Mouse (Mus musculus) C2C12 (cell line): ENCODE data around the gene Clba1.

ENCODE experiments used
- CTCF ChIP-seq: IDR thresholded peaks from one replicate; pipeline ENCODE4 v1.5.1; 2011; ENCODE audit not compliant: control insufficient read depth, insufficient read depth, insufficient read length
- MAX ChIP-seq: IDR thresholded peaks from one replicate; pipeline ENCODE4 v1.6.1; 2011; ENCODE audit warnings: mild to moderate bottlenecking, control low read depth
- MYOD1 ChIP-seq: IDR thresholded peaks from one replicate; pipeline ENCODE4 v1.6.1; 2011; ENCODE audit warnings: low read depth; ENCODE audit not compliant: control insufficient read depth, insufficient read length
- MYOG ChIP-seq: IDR thresholded peaks from one replicate; pipeline ENCODE4 v1.6.1; 2011; ENCODE audit not compliant: control insufficient read depth, insufficient read length; ENCODE audit errors: extremely low read depth
- USF1 ChIP-seq: IDR thresholded peaks from one replicate; pipeline ENCODE4 v1.6.1; 2011; ENCODE audit warnings: low read depth, mild to moderate bottlenecking, control low read depth, moderate library complexity

DNA sequence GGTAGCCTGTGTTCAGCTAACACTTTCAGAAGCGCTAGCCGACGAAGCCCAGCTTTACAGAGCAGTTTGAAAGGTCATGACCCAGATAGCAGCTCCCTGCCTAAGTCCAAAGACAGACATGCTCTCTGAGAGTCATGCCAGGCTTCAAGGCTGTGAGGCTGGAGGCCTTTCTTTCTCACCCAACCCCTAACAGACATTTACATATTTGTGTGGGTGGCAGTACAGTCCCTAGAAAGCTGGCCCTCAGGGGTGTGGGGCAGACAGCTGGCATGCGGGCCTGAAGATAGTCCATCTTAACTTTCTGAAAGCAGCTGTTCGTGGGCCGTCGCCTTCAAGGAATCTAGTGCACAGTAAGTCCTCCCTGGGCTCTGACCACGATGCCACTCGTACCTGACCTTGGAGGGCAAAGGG is 53.2 kb downstream of the Clba1 start:
- no peak for TF ChIP-seq CTCF
- TF ChIP-seq MAX: no peak
- no peak for TF ChIP-seq MYOG
- peak; percentile 70 for TF ChIP-seq MYOD1
- no peak for TF ChIP-seq USF1
